Mouse (Mus musculus): Measurements from ENCODE around the gene Apba2. TPM values are rescaled to one million over a fixed set of nuclear protein-coding genes. Genes with fewer than 3 reads are reported as not detected.

The Apba2 gene
- polyA plus RNA-seq, 1 experiment from 2014 or later, result 0.20 TPM

DNA sequence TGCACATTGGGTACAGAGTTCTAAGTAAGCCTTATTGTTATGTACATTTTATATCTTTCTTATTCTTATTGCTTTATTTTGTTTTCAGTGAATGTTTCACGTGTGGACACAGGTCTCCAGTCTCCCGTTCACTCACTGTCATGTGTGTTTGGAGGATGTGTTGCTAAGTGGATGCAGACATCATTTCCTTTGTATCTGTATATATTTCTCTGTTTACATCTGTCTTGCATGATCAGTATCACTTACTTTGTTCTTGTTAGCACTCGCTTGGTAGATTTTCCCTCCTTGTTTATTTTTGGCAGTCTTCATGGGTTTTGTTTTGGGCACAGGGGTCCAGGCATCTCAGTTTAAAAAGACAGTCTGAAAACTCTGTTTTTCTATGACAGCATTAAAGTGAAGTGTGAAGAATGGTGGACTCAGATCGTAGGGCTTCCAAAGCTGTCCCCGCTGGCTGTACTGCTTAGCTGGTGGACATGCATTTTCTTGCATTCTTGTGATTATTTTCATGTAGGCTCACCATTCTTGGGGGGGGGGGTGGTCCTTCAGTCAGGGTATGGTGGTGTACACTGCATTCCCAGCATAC, 164.3 kb downstream of the Apba2 start:
- no peaks in the 10 kb centered on the region for H3K9me3 ChIP-seq (replicated peaks; ENCODE audit: control insufficient read depth, low read length)
- no peak for ATAC-seq (ENCODE audit: low read depth)
- H3K4me1 ChIP-seq (ENCODE audit: control insufficient read depth, low read depth, low read length), result no peaks in the 10 kb centered on the region
- H3K4me2 ChIP-seq (ENCODE audit: low read depth, low read length), result no peak overlapping the region
- no peaks in the 10 kb centered on the region for H3K27me3 ChIP-seq (ENCODE audit: control insufficient read depth, insufficient read depth, low read depth, low read length)
- H3K27ac ChIP-seq (ENCODE audit: low read length), result no peak overlapping the region
- no peak overlapping the region for H3K9ac ChIP-seq (ENCODE audit: low read depth, low read length)
- no peaks in the 10 kb centered on the region for H3K36me3 ChIP-seq (ENCODE audit: control insufficient read depth, insufficient read depth)
- H3K4me3 ChIP-seq (ENCODE audit: low read depth, low read length), result no peak overlapping the region
- WGBS (ENCODE audit: insufficient replicate concordance), result 60% methylated on average over 5 of the region's 5 CpGs

DNA sequence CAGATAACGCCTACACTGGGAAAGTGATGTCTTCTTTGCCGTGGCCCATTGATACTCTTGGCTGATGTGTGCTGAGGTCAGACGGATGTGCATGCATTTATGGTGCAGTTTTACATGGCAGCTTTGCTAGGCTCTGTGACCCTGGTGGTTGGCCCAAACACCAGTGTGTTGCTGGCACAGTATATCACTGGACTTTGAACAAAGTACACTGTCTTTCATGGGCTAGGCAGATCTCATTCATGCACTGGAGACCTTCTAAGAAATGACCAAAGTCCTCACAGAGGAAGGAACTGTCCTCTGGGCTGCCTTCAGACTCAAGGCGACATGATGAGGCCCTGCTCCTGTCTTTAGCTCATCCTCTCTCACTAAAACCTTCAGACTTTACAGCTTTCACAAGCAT, 166.5 kb downstream of the Apba2 start:
- Histone ChIP-seq H3K4me1 (ENCODE audit: control insufficient read depth, low read depth, low read length) (no peaks in the 10 kb centered on the region), H3K27ac (ENCODE audit: low read length) (no peak overlapping the region), H3K4me3 (ENCODE audit: low read depth, low read length) (no peak overlapping the region), H3K4me2 (ENCODE audit: low read depth, low read length) (no peak overlapping the region), H3K9ac (ENCODE audit: low read depth, low read length) (no peak overlapping the region), H3K9me3 (replicated peaks; ENCODE audit: control insufficient read depth, low read length) (no peaks in the 10 kb centered on the region), H3K36me3 (ENCODE audit: control insufficient read depth, insufficient read depth) (no peaks in the 10 kb centered on the region), H3K27me3 (ENCODE audit: control insufficient read depth, insufficient read depth, low read depth, low read length) (no peaks in the 10 kb centered on the region)
- no peak for ATAC-seq (ENCODE audit: low read depth)
- 60% methylated on average over 4 of the region's 4 CpGs for WGBS (ENCODE audit: insufficient replicate concordance)

DNA sequence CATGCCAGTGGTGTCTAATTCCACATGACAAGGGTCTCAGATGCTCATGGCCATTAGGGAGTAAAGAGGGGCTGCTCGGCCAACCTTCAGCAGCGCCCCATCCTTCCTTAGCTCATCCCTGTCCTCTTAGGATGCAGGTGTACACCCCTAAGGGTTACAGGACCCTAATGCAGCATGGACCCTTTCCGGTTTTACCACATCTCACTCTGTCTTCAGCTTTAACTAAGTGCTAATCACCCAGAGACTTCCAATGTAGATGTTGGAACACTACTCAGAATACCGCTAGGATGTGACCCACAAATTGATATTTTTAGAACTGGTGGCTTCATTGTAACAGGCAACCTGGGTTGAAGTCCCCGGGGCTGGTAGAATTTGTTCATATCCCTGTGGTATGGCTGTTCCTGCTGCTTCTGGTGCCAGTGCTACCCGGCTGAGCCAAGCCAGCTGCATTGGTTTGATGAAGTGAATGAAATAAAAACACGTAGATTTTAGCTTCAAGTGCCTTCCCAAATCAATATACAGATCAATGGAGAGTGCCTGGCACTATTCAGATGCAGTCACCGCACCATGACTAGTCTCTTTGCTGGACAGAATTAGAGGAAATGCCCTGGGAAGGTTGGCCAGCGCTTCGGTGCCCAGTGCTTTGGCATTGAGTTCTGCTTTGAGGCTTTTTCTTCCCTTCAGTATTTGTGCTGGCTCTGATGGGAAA, 178.4 kb downstream of the Apba2 start:
- H3K9ac ChIP-seq (ENCODE audit: low read depth, low read length), result no peak overlapping the region
- no peak overlapping the region for H3K4me2 ChIP-seq (ENCODE audit: low read depth, low read length)
- H3K9me3 ChIP-seq (replicated peaks; ENCODE audit: control insufficient read depth, low read length), result no peaks in the 10 kb centered on the region
- no peaks in the 10 kb centered on the region for H3K36me3 ChIP-seq (ENCODE audit: control insufficient read depth, insufficient read depth)
- no peaks in the 10 kb centered on the region for H3K27me3 ChIP-seq (ENCODE audit: control insufficient read depth, insufficient read depth, low read depth, low read length)
- no peak overlapping the region for H3K27ac ChIP-seq (ENCODE audit: low read length)
- no peaks in the 10 kb centered on the region for H3K4me1 ChIP-seq (ENCODE audit: control insufficient read depth, low read depth, low read length)
- no peak overlapping the region for H3K4me3 ChIP-seq (ENCODE audit: low read depth, low read length)
- WGBS (ENCODE audit: insufficient replicate concordance), result 69% methylated on average over 10 of the region's 10 CpGs
- no peak for ATAC-seq (ENCODE audit: low read depth)

DNA sequence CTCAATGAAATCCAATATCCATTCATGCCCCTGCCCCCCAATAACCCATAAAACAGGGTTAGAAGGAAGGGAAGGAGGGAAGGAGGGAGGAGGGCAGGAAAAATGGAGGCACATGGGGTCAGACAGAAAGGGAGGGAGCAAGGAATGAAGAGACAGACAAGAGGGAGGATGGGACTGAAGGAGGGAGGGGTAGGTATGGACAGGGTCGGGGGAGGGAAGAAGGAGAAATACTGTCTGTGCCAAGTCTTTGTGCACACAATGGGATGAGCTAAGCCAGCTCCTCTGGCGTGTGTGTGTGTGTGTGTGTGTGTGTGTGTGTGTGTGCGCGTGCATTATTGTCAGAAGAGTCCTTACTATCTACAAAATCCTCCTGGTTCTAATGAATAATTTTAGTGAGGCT, 183.4 kb downstream of the Apba2 start:
- no peaks in the 10 kb centered on the region for H3K27me3 ChIP-seq (ENCODE audit: control insufficient read depth, insufficient read depth, low read depth, low read length)
- no peak for ATAC-seq (ENCODE audit: low read depth)
- no peak overlapping the region for H3K4me3 ChIP-seq (ENCODE audit: low read depth, low read length)
- H3K36me3 ChIP-seq (ENCODE audit: control insufficient read depth, insufficient read depth), result no peaks in the 10 kb centered on the region
- no peak overlapping the region for H3K9ac ChIP-seq (ENCODE audit: low read depth, low read length)
- no peak overlapping the region for H3K4me2 ChIP-seq (ENCODE audit: low read depth, low read length)
- WGBS (ENCODE audit: insufficient replicate concordance), result 41% methylated on average over 4 of the region's 4 CpGs
- H3K27ac ChIP-seq (ENCODE audit: low read length), result no peak overlapping the region
- no peaks in the 10 kb centered on the region for H3K9me3 ChIP-seq (replicated peaks; ENCODE audit: control insufficient read depth, low read length)
- no peaks in the 10 kb centered on the region for H3K4me1 ChIP-seq (ENCODE audit: control insufficient read depth, low read depth, low read length)

DNA sequence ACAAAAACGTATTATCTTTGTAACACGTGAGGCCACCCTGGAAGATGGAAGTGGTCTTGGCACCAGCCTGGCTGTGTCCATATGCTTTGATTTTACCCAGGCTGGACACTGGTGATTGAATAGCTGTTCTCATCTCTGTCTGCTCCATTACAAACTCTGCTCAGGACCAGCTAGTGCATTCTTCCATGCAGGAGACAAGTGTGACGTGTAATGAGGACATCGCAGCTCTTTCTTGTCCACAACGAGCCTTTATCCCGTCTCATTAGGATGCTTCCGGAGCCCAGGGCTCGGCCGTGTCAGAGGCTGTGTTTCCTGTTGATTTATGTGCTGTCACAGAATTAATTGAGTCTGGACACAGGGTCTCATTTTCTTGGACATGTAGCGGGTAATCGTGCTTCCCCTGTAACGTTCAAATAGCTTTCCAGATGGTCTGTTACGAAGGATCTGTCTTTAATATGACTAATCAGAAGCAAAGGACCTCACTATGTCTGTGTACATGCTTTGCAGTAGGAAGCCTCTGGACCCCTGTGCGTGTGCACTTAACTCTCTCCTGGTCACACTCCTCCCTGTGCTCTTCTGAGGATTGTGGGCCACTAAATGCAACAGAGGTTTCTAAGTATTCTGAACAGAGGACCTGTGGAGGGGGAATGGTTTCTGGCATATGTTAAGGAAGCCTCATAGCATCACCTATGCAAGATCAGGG, 186.8 kb downstream of the Apba2 start:
- no peaks in the 10 kb centered on the region for H3K4me1 ChIP-seq (ENCODE audit: control insufficient read depth, low read depth, low read length)
- H3K36me3 ChIP-seq (ENCODE audit: control insufficient read depth, insufficient read depth), result no peaks in the 10 kb centered on the region
- no peak for ATAC-seq (ENCODE audit: low read depth)

DNA sequence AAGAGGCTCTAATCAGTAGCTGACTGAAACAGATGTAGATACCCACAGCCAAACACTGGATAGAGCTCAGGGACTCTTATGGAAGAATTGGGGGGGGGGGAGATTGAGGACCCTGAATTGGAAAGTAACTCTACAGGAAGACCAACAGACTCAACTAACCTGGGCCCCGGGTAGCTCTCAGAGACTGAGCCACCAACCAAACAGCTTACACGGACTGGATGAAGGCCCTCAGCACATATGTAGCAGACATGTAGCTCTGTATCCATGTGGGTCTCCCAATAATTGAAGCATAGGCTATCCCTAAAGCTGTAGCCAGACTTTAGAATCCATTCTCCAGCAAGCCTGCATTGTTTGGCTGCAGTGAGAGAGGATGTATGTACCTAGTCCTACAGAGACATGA, 190.3 kb downstream of the Apba2 start:
- no peak for ATAC-seq (ENCODE audit: low read depth)
- WGBS (ENCODE audit: insufficient replicate concordance), result 61% methylated on average over 2 of the region's 2 CpGs
- Histone ChIP-seq H3K4me1 (ENCODE audit: control insufficient read depth, low read depth, low read length) (no peaks in the 10 kb centered on the region), H3K9me3 (replicated peaks; ENCODE audit: control insufficient read depth, low read length) (no peaks in the 10 kb centered on the region), H3K36me3 (ENCODE audit: control insufficient read depth, insufficient read depth) (no peaks in the 10 kb centered on the region), H3K9ac (ENCODE audit: low read depth, low read length) (no peak overlapping the region), H3K4me2 (ENCODE audit: low read depth, low read length) (no peak overlapping the region), H3K27ac (ENCODE audit: low read length) (no peak overlapping the region), H3K4me3 (ENCODE audit: low read depth, low read length) (no peak overlapping the region), H3K27me3 (ENCODE audit: control insufficient read depth, insufficient read depth, low read depth, low read length) (no peaks in the 10 kb centered on the region)

More for the DNA sequence above, 186.8 kb downstream of the Apba2 start:
- Histone ChIP-seq H3K9me3 (replicated peaks; ENCODE audit: control insufficient read depth, low read length) (no peaks in the 10 kb centered on the region), H3K9ac (ENCODE audit: low read depth, low read length) (no peak overlapping the region), H3K4me3 (ENCODE audit: low read depth, low read length) (no peak overlapping the region), H3K27me3 (ENCODE audit: control insufficient read depth, insufficient read depth, low read depth, low read length) (no peaks in the 10 kb centered on the region), H3K27ac (ENCODE audit: low read length) (no peak overlapping the region), H3K4me2 (ENCODE audit: low read depth, low read length) (no peak overlapping the region)
- WGBS (ENCODE audit: insufficient replicate concordance), result 65% methylated on average over 14 of the region's 14 CpGs

DNA sequence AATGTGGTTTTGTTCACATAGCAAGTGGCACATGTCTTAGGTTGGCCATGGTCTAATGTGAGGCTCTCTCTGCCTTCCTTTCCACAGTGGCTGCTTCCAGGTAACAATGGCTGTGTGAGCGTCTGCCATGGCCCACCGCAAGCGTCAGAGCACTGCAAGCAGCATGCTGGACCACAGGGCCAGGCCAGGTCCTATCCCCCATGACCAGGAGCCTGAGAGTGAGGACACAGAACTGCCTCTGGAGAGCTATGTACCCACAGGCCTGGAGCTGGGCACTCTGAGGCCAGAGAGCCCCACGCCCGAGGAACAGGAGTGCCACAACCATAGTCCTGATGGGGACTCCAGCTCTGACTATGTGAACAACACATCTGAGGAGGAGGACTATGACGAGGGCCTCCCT, 193.4 kb downstream of the Apba2 start:
- H3K4me3 ChIP-seq (ENCODE audit: low read depth, low read length), result no peak overlapping the region
- no peak overlapping the region for H3K9ac ChIP-seq (ENCODE audit: low read depth, low read length)
- no peaks in the 10 kb centered on the region for H3K9me3 ChIP-seq (replicated peaks; ENCODE audit: control insufficient read depth, low read length)
- no peaks in the 10 kb centered on the region for H3K4me1 ChIP-seq (ENCODE audit: control insufficient read depth, low read depth, low read length)
- no peaks in the 10 kb centered on the region for H3K36me3 ChIP-seq (ENCODE audit: control insufficient read depth, insufficient read depth)
- no peak overlapping the region for H3K4me2 ChIP-seq (ENCODE audit: low read depth, low read length)
- 73% methylated on average over 6 of the region's 6 CpGs for WGBS (ENCODE audit: insufficient replicate concordance)
- no peak for ATAC-seq (ENCODE audit: low read depth)
- no peaks in the 10 kb centered on the region for H3K27me3 ChIP-seq (ENCODE audit: control insufficient read depth, insufficient read depth, low read depth, low read length)
- H3K27ac ChIP-seq (ENCODE audit: low read length), result no peak overlapping the region

DNA sequence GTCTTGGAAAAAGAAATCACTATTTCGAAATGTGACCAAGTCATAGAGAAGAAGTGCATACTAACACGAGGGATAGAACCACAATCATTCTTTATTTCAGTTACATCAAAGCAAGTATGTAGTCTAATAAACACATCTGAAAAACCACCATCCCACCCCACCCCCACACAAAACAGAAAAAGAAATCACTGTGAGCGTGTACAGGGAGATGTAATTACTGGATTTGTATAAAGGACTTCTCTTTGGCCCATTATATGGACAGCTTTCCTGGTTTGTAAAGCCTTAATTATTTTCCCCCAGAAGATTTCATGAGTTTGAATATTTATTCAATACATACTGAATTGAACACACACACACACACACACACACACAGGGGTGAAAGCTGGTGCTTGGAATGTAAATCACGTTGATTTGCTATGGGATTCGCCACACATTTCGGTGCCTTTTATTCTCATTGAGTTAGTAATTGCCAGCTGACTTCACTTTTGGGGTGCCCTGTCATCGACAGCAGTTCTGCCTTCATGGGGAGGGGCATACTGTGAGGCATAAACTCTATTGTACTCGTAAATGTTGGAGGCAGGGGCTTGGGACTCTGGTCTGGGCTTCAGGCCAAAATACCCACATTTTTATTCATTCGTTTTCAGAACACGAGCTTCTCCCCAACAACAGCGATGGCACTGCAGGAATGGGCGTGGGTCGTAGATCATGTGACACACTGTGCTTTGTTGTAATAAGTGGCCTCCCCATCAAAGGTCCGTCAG, 195.2 kb downstream of the Apba2 start:
- no peaks in the 10 kb centered on the region for H3K9me3 ChIP-seq (replicated peaks; ENCODE audit: control insufficient read depth, low read length)
- no peaks in the 10 kb centered on the region for H3K4me1 ChIP-seq (ENCODE audit: control insufficient read depth, low read depth, low read length)
- no peaks in the 10 kb centered on the region for H3K36me3 ChIP-seq (ENCODE audit: control insufficient read depth, insufficient read depth)
- H3K4me3 ChIP-seq (ENCODE audit: low read depth, low read length), result no peak overlapping the region
- 59% methylated on average over 14 of the region's 14 CpGs for WGBS (ENCODE audit: insufficient replicate concordance)
- no peaks in the 10 kb centered on the region for H3K27me3 ChIP-seq (ENCODE audit: control insufficient read depth, insufficient read depth, low read depth, low read length)
- H3K4me2 ChIP-seq (ENCODE audit: low read depth, low read length), result no peak overlapping the region
- ATAC-seq (ENCODE audit: low read depth), result no peak
- no peak overlapping the region for H3K9ac ChIP-seq (ENCODE audit: low read depth, low read length)
- no peak overlapping the region for H3K27ac ChIP-seq (ENCODE audit: low read length)

All from liver, embryonic 16.5 days (tissue).